Mouse (Mus musculus) cortical plate, adult 2 months (tissue): ENCODE results near the gene Foxp4.

ENCODE experiments used
- CTCF ChIP-seq: fragments of 200-500 bp; IDR thresholded peaks from 2 replicates; pipeline ENCODE4 v1.5.1; 2011; ENCODE audit warnings: mild to moderate bottlenecking, control low read depth, low read length; ENCODE audit not compliant: insufficient read depth; ENCODE audit errors: extremely low read depth
- POLR2A ChIP-seq: fragments of 200-500 bp; IDR thresholded peaks from 2 replicates; pipeline ENCODE4 v1.6.1; 2011; ENCODE audit warnings: mild to moderate bottlenecking, low read length, control low read depth; ENCODE audit not compliant: insufficient read depth; ENCODE audit errors: extremely low read depth

GRCm38 (mm10) chr17:47946111-47946510 lies 21.7 kb upstream of the Foxp4 start:
- TF ChIP-seq CTCF: no peak
- TF ChIP-seq POLR2A: no peak
